Mouse (Mus musculus): ENCODE measurements at regions not wholly inside any gene's neighbourhood (a gene's known extent, or its start where the extent isn't known, plus 50 kb on each side); places are given as distances from the start of the nearest gene placed in this dataset.

DNA sequence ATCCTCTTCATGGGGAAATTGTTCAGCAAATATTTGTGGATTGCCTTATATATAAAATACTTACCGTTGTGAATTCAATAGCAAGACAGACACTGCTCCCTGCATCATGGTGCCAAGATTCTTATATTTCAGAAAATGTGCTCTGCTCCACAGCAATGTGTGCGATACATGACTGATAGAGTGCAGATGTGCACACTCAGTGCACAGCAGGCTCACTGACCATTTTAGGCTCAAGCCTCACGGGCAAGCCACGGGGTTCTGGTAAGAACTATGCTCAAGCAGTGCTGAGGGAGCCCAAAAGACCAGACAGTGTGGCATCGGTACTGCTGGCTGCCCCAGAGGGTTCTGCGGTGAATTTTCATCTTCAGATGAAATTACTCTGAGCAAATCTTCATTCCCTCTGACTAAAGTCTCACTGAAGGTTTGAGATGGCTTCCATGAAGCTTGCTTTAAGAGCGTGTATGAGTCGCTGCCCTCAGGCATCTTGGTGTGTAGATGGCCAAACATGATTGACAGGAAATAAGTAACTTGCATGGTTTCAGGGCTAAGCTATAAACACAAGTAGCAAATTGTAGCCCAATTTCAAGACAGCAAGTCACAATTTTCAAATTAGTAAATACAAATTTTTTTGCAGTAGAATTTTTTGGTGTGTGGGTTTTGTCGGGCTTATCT, 92.4 kb downstream of the Fam76b start:
- H3K36me3 ChIP-seq (ENCODE audit: control insufficient read depth, insufficient read depth, low read length), result no peaks in the 10 kb centered on the region
- no peak overlapping the region for H3K4me3 ChIP-seq (ENCODE audit: low read depth, low read length)
- no peak for ATAC-seq (ENCODE audit: low read depth)
- no peak overlapping the region for H3K27ac ChIP-seq (ENCODE audit: low read depth, low read length)
- WGBS, result 83% methylated on average over 9 of the region's 9 CpGs
- no peaks in the 10 kb centered on the region for H3K27me3 ChIP-seq (ENCODE audit: control insufficient read depth, insufficient read depth, low read length)
- H3K9me3 ChIP-seq (ENCODE audit: control insufficient read depth, low read length), result no peaks in the 10 kb centered on the region
- H3K9ac ChIP-seq (replicated peaks; ENCODE audit: low read depth, low read length), result no peak overlapping the region
- no peak overlapping the region for H3K4me2 ChIP-seq (ENCODE audit: low read depth, low read length)
- no peaks in the 10 kb centered on the region; the same call in 1 of the 2 replicates for H3K4me1 ChIP-seq (ENCODE audit: control insufficient read depth, insufficient read depth, low read length)

DNA sequence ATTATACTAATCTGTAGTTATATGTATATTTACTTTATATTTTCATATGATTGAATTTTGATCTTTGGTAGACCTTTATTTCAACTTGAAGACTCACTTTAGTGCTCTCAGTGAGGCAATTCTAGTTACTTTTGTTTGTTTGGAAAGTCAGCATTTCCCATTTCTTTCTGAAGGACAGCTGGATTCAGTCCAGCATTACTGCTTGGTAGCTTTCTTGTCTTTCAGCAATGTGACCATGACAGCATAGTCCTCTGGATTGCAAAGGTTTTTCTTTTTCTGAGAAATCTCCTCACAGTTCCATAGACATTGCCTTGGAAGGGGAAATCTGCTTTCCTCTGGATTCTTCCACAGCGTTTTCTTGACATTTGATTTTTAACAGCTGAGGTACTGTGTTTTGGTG, 93.1 kb downstream of the Fam76b start:
- H3K4me1 ChIP-seq (ENCODE audit: control insufficient read depth, insufficient read depth, low read length), result no peaks in the 10 kb centered on the region; the same call in 1 of the 2 replicates
- no peak overlapping the region for H3K9ac ChIP-seq (replicated peaks; ENCODE audit: low read depth, low read length)
- no peaks in the 10 kb centered on the region for H3K27me3 ChIP-seq (ENCODE audit: control insufficient read depth, insufficient read depth, low read length)
- no peak overlapping the region for H3K4me3 ChIP-seq (ENCODE audit: low read depth, low read length)
- H3K4me2 ChIP-seq (ENCODE audit: low read depth, low read length), result no peak overlapping the region
- 100% methylated on average over 1 of the region's 1 CpGs for WGBS
- H3K27ac ChIP-seq (ENCODE audit: low read depth, low read length), result no peak overlapping the region
- ATAC-seq (ENCODE audit: low read depth), result no peak
- H3K9me3 ChIP-seq (ENCODE audit: control insufficient read depth, low read length), result no peaks in the 10 kb centered on the region
- no peaks in the 10 kb centered on the region for H3K36me3 ChIP-seq (ENCODE audit: control insufficient read depth, insufficient read depth, low read length)

DNA sequence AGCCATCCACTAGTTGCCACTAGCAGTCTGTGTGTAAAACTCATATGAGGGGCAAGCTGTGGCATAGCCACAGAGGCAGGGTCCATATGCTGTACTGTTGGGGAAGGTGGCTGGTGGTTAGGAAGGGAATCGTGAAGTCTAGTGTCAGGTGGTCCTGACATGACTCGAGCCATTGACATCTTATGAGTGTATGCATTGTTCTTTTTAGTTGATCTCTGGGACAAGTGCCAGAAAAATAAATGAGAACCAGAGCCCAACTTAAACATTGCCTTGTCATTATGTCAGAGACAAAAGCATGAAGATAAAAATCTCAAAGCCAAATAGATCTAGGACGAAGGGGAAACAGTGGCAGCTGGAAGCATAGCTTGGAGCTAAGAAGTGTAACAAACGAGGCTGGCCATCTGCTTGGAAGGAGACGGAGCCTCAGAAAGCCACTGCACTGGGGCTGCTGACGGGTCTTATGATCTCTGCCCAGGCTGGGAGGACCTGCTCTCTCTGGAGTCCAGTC, 104.5 kb downstream of the Fam76b start:
- Histone ChIP-seq H3K36me3 (ENCODE audit: control insufficient read depth, insufficient read depth, low read length) (no peaks in the 10 kb centered on the region), H3K4me2 (ENCODE audit: low read depth, low read length) (no peak overlapping the region), H3K27me3 (ENCODE audit: control insufficient read depth, insufficient read depth, low read length) (no peaks in the 10 kb centered on the region), H3K27ac (ENCODE audit: low read depth, low read length) (no peak overlapping the region), H3K4me3 (ENCODE audit: low read depth, low read length) (no peak overlapping the region), H3K9ac (replicated peaks; ENCODE audit: low read depth, low read length) (no peak overlapping the region), H3K4me1 (ENCODE audit: control insufficient read depth, insufficient read depth, low read length) (no peaks in the 10 kb centered on the region), H3K9me3 (ENCODE audit: control insufficient read depth, low read length) (no peaks in the 10 kb centered on the region)
- no peak for ATAC-seq (ENCODE audit: low read depth)
- 34% methylated on average over 6 of the region's 6 CpGs for WGBS

DNA sequence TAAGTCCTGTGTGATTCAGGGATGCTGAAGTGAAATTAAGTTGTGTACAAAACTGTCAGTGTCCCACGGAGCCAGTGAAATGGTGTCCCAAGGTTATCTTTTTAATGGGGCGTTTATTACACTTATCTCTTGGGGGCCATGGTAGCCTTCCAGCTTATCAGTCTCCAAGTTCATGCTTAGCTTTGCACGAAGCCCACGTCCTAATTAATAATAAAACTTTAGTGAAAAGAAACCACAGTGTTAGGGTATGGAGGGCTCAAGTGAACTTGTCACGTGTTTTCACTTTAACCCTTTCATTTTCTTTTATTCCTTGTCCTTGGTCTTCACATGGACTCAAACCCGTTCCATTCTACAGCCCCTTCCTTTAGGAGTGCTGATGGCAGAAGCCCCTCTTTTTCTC, 105.9 kb downstream of the Fam76b start:
- ATAC-seq (ENCODE audit: low read depth), result no peak
- Histone ChIP-seq H3K27ac (ENCODE audit: low read depth, low read length) (no peak overlapping the region), H3K4me3 (ENCODE audit: low read depth, low read length) (no peak overlapping the region), H3K9ac (replicated peaks; ENCODE audit: low read depth, low read length) (no peak overlapping the region), H3K4me1 (ENCODE audit: control insufficient read depth, insufficient read depth, low read length) (no peaks in the 10 kb centered on the region), H3K27me3 (ENCODE audit: control insufficient read depth, insufficient read depth, low read length) (no peaks in the 10 kb centered on the region), H3K36me3 (ENCODE audit: control insufficient read depth, insufficient read depth, low read length) (no peaks in the 10 kb centered on the region), H3K4me2 (ENCODE audit: low read depth, low read length) (no peak overlapping the region), H3K9me3 (ENCODE audit: control insufficient read depth, low read length) (no peaks in the 10 kb centered on the region)
- 77% methylated on average over 6 of the region's 6 CpGs for WGBS

DNA sequence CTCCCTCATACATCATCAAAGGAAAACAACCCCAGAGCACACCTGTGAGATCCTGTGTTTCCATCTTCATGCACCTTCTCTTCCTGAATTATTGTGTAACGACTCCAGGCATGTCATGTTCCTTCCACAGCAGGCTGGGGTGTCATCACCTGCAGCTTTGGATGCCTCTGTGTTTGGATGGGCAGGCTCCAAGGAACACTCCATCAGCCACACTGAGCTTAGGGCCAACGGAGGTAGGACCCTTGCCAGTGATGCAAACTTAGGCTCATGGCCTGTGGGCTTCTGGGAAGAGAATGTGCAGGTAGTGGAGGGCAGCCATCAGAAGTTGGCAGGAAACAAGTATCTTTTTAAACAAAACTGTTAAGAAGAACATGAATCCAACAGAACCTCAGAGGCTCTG, 109.8 kb downstream of the Fam76b start:
- no peak overlapping the region for H3K27ac ChIP-seq (ENCODE audit: low read depth, low read length)
- WGBS, result 92% methylated on average over 2 of the region's 2 CpGs
- H3K4me2 ChIP-seq (ENCODE audit: low read depth, low read length), result no peak overlapping the region
- H3K9me3 ChIP-seq (ENCODE audit: control insufficient read depth, low read length), result no peaks in the 10 kb centered on the region
- H3K4me3 ChIP-seq (ENCODE audit: low read depth, low read length), result no peak overlapping the region
- no peak for ATAC-seq (ENCODE audit: low read depth)
- no peaks in the 10 kb centered on the region for H3K36me3 ChIP-seq (ENCODE audit: control insufficient read depth, insufficient read depth, low read length)
- no peaks in the 10 kb centered on the region for H3K4me1 ChIP-seq (ENCODE audit: control insufficient read depth, insufficient read depth, low read length)
- no peak overlapping the region for H3K9ac ChIP-seq (replicated peaks; ENCODE audit: low read depth, low read length)
- no peaks in the 10 kb centered on the region for H3K27me3 ChIP-seq (ENCODE audit: control insufficient read depth, insufficient read depth, low read length)

DNA sequence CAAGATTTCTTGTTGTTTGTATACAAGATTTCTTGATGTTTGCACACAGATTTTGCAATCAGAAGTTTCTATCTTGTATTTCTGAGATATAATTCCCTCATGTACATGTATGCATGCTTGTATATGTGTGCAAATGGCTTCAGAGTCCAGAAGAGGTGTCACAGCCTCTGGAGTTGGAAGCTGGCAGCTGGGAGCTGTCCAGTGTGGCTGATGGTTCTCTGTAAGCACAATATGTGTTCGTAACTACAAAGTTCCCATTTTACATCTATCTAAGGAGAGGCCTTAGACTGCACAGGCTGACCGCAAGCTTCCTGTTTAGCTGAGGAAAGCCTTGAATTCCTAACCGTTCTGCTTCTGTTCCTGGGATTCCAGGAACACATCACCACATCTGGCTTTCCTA, 119.0 kb downstream of the Fam76b start:
- WGBS, result 78% methylated on average over 3 of the region's 3 CpGs

DNA sequence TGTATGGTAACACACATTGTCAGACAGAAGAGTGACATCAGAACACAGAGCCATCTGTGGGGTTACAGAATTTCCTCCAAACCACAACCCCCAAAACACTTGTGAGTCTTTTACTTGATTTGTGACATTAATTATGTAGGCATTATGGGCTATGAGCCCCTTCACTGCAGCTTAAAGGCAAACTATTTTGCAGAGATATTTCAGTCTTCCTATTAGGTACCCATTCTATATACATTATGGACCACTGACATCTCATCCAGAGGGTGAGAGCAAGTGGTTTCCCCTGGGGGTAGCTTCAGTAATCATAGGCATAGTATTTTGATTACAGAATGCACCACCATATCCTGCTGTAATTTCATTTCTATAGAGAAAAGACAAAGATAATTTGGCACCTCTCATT, 124.6 kb downstream of the Fam76b start:
- no peak overlapping the region for H3K27ac ChIP-seq (ENCODE audit: low read depth, low read length)
- no peak overlapping the region for H3K9ac ChIP-seq (replicated peaks; ENCODE audit: low read depth, low read length)
- H3K4me1 ChIP-seq (ENCODE audit: control insufficient read depth, insufficient read depth, low read length), result no peaks in the 10 kb centered on the region
- H3K27me3 ChIP-seq (ENCODE audit: control insufficient read depth, insufficient read depth, low read length), result no peaks in the 10 kb centered on the region
- H3K9me3 ChIP-seq (ENCODE audit: control insufficient read depth, low read length), result no peaks in the 10 kb centered on the region
- H3K4me3 ChIP-seq (ENCODE audit: low read depth, low read length), result no peak overlapping the region
- peak; percentile 73 for ATAC-seq (ENCODE audit: low read depth)
- no peak overlapping the region for H3K4me2 ChIP-seq (ENCODE audit: low read depth, low read length)
- no peaks in the 10 kb centered on the region for H3K36me3 ChIP-seq (ENCODE audit: control insufficient read depth, insufficient read depth, low read length)

More for the DNA sequence above, 119.0 kb downstream of the Fam76b start:
- Histone ChIP-seq H3K27ac (ENCODE audit: low read depth, low read length) (no peak overlapping the region), H3K4me2 (ENCODE audit: low read depth, low read length) (no peak overlapping the region), H3K4me3 (ENCODE audit: low read depth, low read length) (no peak overlapping the region), H3K36me3 (ENCODE audit: control insufficient read depth, insufficient read depth, low read length) (no peaks in the 10 kb centered on the region), H3K9ac (replicated peaks; ENCODE audit: low read depth, low read length) (no peak overlapping the region), H3K27me3 (ENCODE audit: control insufficient read depth, insufficient read depth, low read length) (no peaks in the 10 kb centered on the region), H3K4me1 (ENCODE audit: control insufficient read depth, insufficient read depth, low read length) (no peaks in the 10 kb centered on the region), H3K9me3 (ENCODE audit: control insufficient read depth, low read length) (no peaks in the 10 kb centered on the region)
- no peak for ATAC-seq (ENCODE audit: low read depth)

DNA sequence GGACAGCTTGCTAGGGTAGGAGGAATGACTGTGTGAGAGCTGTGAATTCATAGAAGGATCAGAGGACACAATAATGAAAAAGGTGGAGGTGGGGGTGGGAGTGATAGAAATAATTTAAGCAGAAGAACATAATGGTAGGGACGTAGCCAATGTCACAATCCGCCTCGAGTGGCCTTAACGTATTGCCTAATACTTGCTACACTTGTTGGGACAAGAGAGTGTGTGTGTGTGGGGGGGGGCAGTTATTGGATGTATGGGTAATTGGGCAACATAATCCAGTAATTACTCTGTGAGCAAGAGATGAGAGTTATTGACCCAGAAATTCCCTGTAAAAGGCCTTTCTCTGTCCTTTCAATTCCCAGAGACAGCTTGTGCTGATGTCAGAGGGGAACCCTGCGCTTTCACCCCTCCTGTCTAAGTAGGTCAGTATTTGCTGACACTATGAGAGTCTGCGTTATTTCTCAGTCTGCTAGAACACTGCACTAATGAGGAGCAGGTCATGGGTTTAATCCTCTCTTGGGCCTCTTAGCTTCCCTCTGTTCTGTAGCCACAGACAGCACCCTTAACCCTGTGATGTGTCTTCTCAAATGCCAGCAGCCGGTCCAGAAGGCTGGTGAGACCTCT, 135.7 kb downstream of the Fam76b start:
- no peaks in the 10 kb centered on the region for H3K27me3 ChIP-seq (ENCODE audit: control insufficient read depth, insufficient read depth, low read length)
- H3K4me3 ChIP-seq (ENCODE audit: low read depth, low read length), result no peak overlapping the region
- H3K4me2 ChIP-seq (ENCODE audit: low read depth, low read length), result no peak overlapping the region
- 68% methylated on average over 7 of the region's 7 CpGs for WGBS
- no peaks in the 10 kb centered on the region for H3K9me3 ChIP-seq (ENCODE audit: control insufficient read depth, low read length)
- H3K27ac ChIP-seq (ENCODE audit: low read depth, low read length), result no peak overlapping the region
- H3K9ac ChIP-seq (replicated peaks; ENCODE audit: low read depth, low read length), result no peak overlapping the region
- ATAC-seq (ENCODE audit: low read depth), result no peak
- no peaks in the 10 kb centered on the region for H3K4me1 ChIP-seq (ENCODE audit: control insufficient read depth, insufficient read depth, low read length)
- H3K36me3 ChIP-seq (ENCODE audit: control insufficient read depth, insufficient read depth, low read length), result no peaks in the 10 kb centered on the region

DNA sequence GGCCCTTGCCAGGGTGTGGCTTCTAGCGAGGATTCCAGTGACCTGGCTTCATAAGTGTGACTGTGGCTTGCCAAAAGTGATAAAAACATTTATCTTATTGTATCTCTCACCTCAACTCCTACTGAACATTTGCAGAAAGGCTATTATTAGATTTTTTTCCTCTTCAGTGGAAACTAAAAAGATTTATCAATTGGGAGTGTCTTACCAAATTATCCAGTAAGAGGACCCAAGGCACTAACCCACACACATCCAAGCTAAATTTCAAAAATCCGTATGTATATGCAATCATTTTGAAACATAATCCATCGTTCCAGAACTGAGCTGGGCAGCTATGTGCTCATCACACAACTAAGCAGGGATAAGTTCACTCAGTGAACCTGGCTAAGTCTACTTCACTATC, 136.3 kb downstream of the Fam76b start:
- no peaks in the 10 kb centered on the region for H3K27me3 ChIP-seq (ENCODE audit: control insufficient read depth, insufficient read depth, low read length)
- no peaks in the 10 kb centered on the region for H3K36me3 ChIP-seq (ENCODE audit: control insufficient read depth, insufficient read depth, low read length)
- no peaks in the 10 kb centered on the region for H3K4me1 ChIP-seq (ENCODE audit: control insufficient read depth, insufficient read depth, low read length)
- H3K9me3 ChIP-seq (ENCODE audit: control insufficient read depth, low read length), result no peaks in the 10 kb centered on the region
- H3K4me3 ChIP-seq (ENCODE audit: low read depth, low read length), result no peak overlapping the region
- H3K27ac ChIP-seq (ENCODE audit: low read depth, low read length), result no peak overlapping the region
- 86% methylated on average over 3 of the region's 3 CpGs for WGBS
- H3K4me2 ChIP-seq (ENCODE audit: low read depth, low read length), result no peak overlapping the region
- no peak overlapping the region for H3K9ac ChIP-seq (replicated peaks; ENCODE audit: low read depth, low read length)
- no peak for ATAC-seq (ENCODE audit: low read depth)
